Mouse (Mus musculus) limb, embryonic 15.5 days (tissue): ENCODE results near the gene Cubn. TPM values are rescaled to one million over a fixed set of nuclear protein-coding genes. Genes with fewer than 3 reads are reported as not detected.

Experiments used
- ATAC-seq: fragments of 200-750 bp; cut with Nextera tagmentation; 2 replicates; pipeline ENCODE4 v1.8.0; 2017; ENCODE audit warnings: low read depth, moderate TSS enrichment; ENCODE audit not compliant: insufficient number of reproducible peaks, low FRiP score, low TSS enrichment
- H3K27ac ChIP-seq: fragments of 300-500 bp; sonication (generic); 2 replicates; pipeline ENCODE4 v1.5.1; 2015; ENCODE audit warnings: moderate library complexity, mild to moderate bottlenecking, inconsistent platforms
- H3K27me3 ChIP-seq: fragments of 300-500 bp; sonication (generic); 2 replicates; pipeline ENCODE4 v1.6.1; 2015; ENCODE audit warnings: inconsistent platforms
- H3K36me3 ChIP-seq: fragments of 300-500 bp; sonication (generic); 2 replicates; pipeline ENCODE4 v1.6.1; 2015; ENCODE audit warnings: inconsistent platforms
- H3K4me1 ChIP-seq: fragments of 300-500 bp; sonication (generic); 2 replicates; pipeline ENCODE4 v1.6.1; 2015; ENCODE audit warnings: inconsistent platforms
- H3K4me2 ChIP-seq: fragments of 300-500 bp; sonication (generic); 2 replicates; pipeline ENCODE4 v1.6.1; 2015; ENCODE audit warnings: mild to moderate bottlenecking, inconsistent platforms
- H3K4me3 ChIP-seq: fragments of 300-500 bp; sonication (generic); 2 replicates; pipeline ENCODE4 v1.5.1; 2015; ENCODE audit warnings: mild to moderate bottlenecking, inconsistent platforms
- H3K9ac ChIP-seq: fragments of 300-500 bp; sonication (generic); 2 replicates; pipeline ENCODE4 v1.6.1; 2015; ENCODE audit warnings: inconsistent platforms
- H3K9me3 ChIP-seq: fragments of 300-500 bp; sonication (generic); 2 replicates; pipeline ENCODE4 v1.6.1; 2016; ENCODE audit warnings: inconsistent platforms
- WGBS: fragments of 180-500 bp; shearing (Covaris S2); methylation state at CpG from one replicate; pipeline ENCODE4 v1.1.7; 2015; 5-methylcytosine and 5-hydroxymethylcytosine counted together
- polyA plus RNA-seq: library from polyadenylated mRNA; unstranded; fragments of >200 nt; fragmentation: Nextera tagmentation; extraction: Ambion mirVana; gene quantifications from 2 replicates; pipeline ENCODE4 v1.2.1, GENCODE M21; 2015

The Cubn gene
- polyA plus RNA-seq, 1 experiment from 2014 or later: 0.22 TPM

DNA sequence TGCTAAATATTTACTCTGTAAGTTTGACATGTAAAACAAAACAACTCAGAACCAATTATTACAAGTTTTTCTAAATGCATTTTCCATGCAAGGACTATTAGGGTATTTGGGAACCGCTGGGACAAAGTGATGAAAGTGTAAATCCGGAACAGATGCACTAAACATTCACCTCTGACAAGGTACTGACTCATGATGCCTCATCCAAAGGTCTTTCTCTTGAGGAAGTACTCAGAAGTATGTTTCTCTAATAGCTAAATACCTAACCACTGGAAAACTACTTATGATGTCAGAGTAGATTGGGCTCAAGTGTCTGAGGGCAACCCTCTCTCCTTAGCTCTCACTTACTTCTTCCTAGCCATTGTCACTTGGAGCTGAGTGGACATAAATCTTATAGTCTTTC lies 10.9 kb downstream of the Cubn start:
- H3K9ac ChIP-seq: no peak overlapping the region
- no peak overlapping the region for H3K27ac ChIP-seq
- no peak for ATAC-seq
- no peaks in the 10 kb centered on the region for H3K27me3 ChIP-seq
- H3K36me3 ChIP-seq: no peaks in the 10 kb centered on the region
- no peaks in the 10 kb centered on the region for H3K4me1 ChIP-seq
- H3K9me3 ChIP-seq: no peaks in the 10 kb centered on the region
- 79% methylated on average over 2 of the region's 2 CpGs for WGBS
- H3K4me3 ChIP-seq: no peak overlapping the region
- H3K4me2 ChIP-seq: no peak overlapping the region

GRCm38 (mm10) chr2:13479165-13479564 lies 12.4 kb downstream of the Cubn start:
- Histone ChIP-seq H3K27ac (no peak overlapping the region), H3K9ac (no peak overlapping the region), H3K9me3 (no peaks in the 10 kb centered on the region), H3K27me3 (no peaks in the 10 kb centered on the region), H3K4me1 (no peaks in the 10 kb centered on the region), H3K36me3 (no peaks in the 10 kb centered on the region), H3K4me3 (no peak overlapping the region), H3K4me2 (no peak overlapping the region)
- WGBS: 68% methylated on average over 7 of the region's 7 CpGs
- no peak for ATAC-seq

DNA sequence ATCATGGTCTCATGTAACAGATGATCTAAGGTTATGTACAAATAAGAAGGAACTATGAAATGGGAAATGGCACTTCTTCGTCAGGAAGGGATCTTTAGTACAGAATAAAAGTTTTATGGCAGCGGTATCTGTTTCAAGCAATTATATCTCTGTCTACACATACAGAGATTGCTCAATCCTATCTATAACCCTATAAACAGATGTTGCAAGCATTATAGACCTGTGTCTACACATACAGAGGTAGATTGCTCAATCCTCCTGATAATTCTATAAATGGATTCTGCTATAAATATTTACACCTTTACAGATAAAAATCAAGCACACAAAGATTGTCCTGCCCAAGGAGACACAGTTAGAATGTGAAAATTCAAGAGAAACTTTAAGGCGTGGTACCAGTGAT lies 21.5 kb downstream of the Cubn start:
- Histone ChIP-seq H3K27me3 (no peaks in the 10 kb centered on the region), H3K27ac (no peak overlapping the region), H3K4me2 (no peak overlapping the region), H3K4me1 (no peaks in the 10 kb centered on the region), H3K9ac (no peak overlapping the region), H3K4me3 (no peak overlapping the region), H3K9me3 (no peaks in the 10 kb centered on the region), H3K36me3 (no peaks in the 10 kb centered on the region)
- ATAC-seq: no peak
- 81% methylated on average over 3 of the region's 3 CpGs for WGBS

- Histone ChIP-seq H3K36me3 (no peaks in the 10 kb centered on the region), H3K27me3 (no peaks in the 10 kb centered on the region), H3K4me3 (no peak overlapping the region), H3K27ac (no peak overlapping the region), H3K9ac (no peak overlapping the region), H3K4me2 (no peak overlapping the region), H3K4me1 (no peaks in the 10 kb centered on the region), H3K9me3 (no peaks in the 10 kb centered on the region)
- 84% methylated on average over 4 of the region's 4 CpGs for WGBS
- ATAC-seq: no peak
Observed at GRCm38 (mm10) chr2:13469641-13470040, 22.0 kb downstream of the Cubn start.

- ATAC-seq: no peak
- Histone ChIP-seq H3K27me3 (no peaks in the 10 kb centered on the region), H3K4me1 (no peaks in the 10 kb centered on the region), H3K9ac (no peak overlapping the region), H3K4me3 (no peak overlapping the region), H3K27ac (no peak overlapping the region), H3K36me3 (no peaks in the 10 kb centered on the region), H3K4me2 (no peak overlapping the region), H3K9me3 (no peaks in the 10 kb centered on the region)
- 80% methylated on average over 3 of the region's 3 CpGs for WGBS
Observed at GRCm38 (mm10) chr2:13466685-13467084, 24.9 kb downstream of the Cubn start.

GRCm38 (mm10) chr2:13458088-13458487 lies 33.5 kb downstream of the Cubn start:
- Histone ChIP-seq H3K9me3 (no peaks in the 10 kb centered on the region), H3K36me3 (no peaks in the 10 kb centered on the region), H3K4me1 (no peaks in the 10 kb centered on the region), H3K4me2 (no peak overlapping the region), H3K4me3 (no peak overlapping the region), H3K27me3 (no peaks in the 10 kb centered on the region), H3K27ac (no peak overlapping the region), H3K9ac (no peak overlapping the region)
- ATAC-seq: no peak
- 90% methylated on average over 2 of the region's 2 CpGs for WGBS

DNA sequence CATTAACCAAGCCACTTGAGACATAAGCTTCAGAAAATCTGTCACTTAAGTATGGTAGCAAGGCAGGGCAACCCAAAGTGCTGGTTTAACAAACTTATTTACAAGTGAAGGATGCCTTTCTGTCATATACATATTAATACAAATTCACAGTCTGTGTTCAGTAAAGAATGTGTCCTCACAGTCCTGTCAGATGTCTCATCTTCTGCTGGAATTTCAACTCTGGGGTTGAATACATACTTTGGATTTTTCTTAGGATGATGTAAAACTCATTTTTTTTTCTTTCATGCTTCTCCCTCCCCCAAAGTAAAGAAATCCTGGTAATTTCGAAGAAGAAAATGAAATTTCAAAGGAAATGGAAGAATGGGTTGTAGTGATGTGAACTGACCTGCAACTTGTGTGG lies 34.8 kb downstream of the Cubn start:
- Histone ChIP-seq H3K36me3 (no peaks in the 10 kb centered on the region), H3K4me2 (no peak overlapping the region), H3K27me3 (no peaks in the 10 kb centered on the region), H3K9me3 (no peaks in the 10 kb centered on the region), H3K9ac (no peak overlapping the region), H3K27ac (no peak overlapping the region), H3K4me1 (peaks cover 2% of the 10 kb centered on the region; the same call in 1 of the 2 replicates), H3K4me3 (no peak overlapping the region)
- WGBS: 81% methylated on average over 1 of the region's 1 CpGs
- no peak for ATAC-seq

DNA sequence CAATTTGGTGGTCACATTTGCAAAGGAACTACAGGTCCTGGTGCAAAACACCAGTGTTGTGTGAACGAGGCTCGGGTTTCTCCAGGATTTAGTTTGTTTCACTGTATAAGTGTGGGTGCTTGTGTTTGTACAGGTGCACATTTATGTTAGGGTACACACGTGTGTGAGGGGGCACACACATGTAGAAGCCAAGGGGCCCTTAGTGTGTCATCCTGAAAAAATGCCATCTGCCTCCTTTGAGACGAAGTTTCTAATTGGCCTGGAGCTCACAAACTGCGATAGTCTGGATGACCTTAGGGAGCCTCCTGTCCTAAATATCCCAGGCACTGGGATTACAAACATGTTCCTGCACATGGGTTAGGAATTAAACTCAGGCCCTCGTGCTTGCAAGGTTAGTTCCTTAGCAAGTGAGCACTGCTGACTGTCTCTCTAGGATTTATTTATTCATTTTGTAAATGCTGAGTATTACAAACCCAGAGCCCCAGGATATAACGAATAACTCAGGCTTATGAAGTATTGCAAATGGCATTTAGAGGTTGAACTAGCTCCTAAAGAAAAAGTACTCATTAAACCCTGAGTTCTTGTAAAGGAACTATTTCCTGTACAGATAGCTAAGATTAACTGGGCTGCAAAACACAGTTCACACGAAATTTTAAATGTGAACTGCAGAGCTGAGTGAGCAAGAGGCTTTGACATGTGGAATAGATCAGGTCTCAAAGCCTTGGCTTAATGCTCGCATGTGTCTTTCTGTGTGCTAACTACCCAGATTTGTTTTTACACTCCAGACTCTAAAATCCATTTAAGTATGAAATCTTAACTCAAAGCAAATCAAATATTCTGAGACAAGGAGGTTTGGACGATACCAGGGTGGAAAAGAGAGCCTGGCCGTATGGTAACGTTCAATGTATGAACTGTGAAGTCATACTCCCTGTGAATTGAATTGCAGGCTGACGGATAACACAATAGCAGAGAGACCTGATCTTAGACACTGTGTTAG lies 39.8 kb downstream of the Cubn start:
- no peaks in the 10 kb centered on the region for H3K36me3 ChIP-seq
- no peak overlapping the region for H3K4me2 ChIP-seq
- WGBS: 30% methylated on average over 13 of the region's 13 CpGs
- H3K4me3 ChIP-seq: no peak overlapping the region
- no peaks in the 10 kb centered on the region for H3K27me3 ChIP-seq
- H3K9me3 ChIP-seq: no peaks in the 10 kb centered on the region
- H3K27ac ChIP-seq: peak overlapping the region; percentile 80
- H3K4me1 ChIP-seq: peaks cover 17% of the 10 kb centered on the region
- peak; percentile 82 for ATAC-seq
- no peak overlapping the region for H3K9ac ChIP-seq

DNA sequence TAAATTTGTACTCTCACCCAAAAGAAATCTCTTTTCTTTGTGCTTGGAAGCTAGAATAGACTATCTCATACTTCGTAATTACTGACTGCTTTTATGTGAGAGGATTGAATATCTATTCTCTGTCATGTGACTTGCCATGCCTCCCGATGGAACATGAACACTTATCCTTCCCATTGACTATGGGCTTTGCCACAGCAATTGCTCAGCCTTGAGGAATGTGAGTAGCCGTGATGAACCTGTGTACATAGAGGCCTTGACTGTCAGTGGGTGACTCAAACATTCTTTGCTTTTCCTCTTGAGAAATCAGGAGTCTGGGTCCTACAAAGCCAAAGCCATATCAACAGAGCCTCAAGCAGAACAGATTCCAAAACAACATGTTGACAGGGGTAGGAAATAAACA lies 40.7 kb downstream of the Cubn start:
- H3K4me3 ChIP-seq: no peak overlapping the region
- WGBS: 49% methylated on average over 3 of the region's 3 CpGs
- no peak overlapping the region for H3K4me2 ChIP-seq
- H3K9ac ChIP-seq: no peak overlapping the region
- H3K36me3 ChIP-seq: no peaks in the 10 kb centered on the region
- ATAC-seq: 0 out of 2 replicates have a peak, but pooled peaks have one; percentile 49
- H3K27ac ChIP-seq: peak overlapping the region; percentile 80
- H3K27me3 ChIP-seq: no peaks in the 10 kb centered on the region
- H3K4me1 ChIP-seq: peaks cover 17% of the 10 kb centered on the region
- H3K9me3 ChIP-seq: no peaks in the 10 kb centered on the region

DNA sequence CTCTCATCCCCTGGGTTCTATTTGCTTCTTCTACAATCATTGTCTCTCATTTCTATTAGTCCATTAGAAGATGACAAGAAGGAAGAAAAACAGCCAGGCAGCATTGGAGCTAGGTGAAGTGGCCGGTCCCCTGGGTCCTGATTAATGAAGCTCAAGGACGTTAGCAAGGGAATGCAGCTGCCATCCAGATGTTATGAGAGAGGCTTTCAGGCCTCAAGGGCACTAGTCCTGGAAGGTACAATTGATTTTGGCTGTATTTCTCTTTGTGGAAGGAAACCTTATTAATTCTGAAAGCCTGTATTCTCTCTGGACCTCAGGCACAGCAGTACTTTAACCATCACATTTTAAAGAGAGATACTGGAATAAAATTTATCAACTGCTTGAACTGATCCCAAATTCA lies 41.1 kb downstream of the Cubn start:
- Histone ChIP-seq H3K9me3 (no peaks in the 10 kb centered on the region), H3K9ac (no peak overlapping the region), H3K4me1 (peaks cover 17% of the 10 kb centered on the region), H3K4me3 (no peak overlapping the region), H3K27me3 (no peaks in the 10 kb centered on the region), H3K36me3 (no peaks in the 10 kb centered on the region), H3K27ac (0 out of 2 replicates have a peak overlapping the region, but pooled peaks have one; percentile 11), H3K4me2 (no peak overlapping the region)
- no peak for ATAC-seq
- WGBS: 29% methylated on average over 2 of the region's 2 CpGs

GRCm38 (mm10) chr2:13445156-13445555 lies 46.5 kb downstream of the Cubn start:
- Histone ChIP-seq H3K36me3 (no peaks in the 10 kb centered on the region), H3K4me1 (peaks cover under 1% of the 10 kb centered on the region), H3K27ac (no peak overlapping the region), H3K9me3 (no peaks in the 10 kb centered on the region), H3K4me2 (no peak overlapping the region), H3K27me3 (no peaks in the 10 kb centered on the region), H3K9ac (no peak overlapping the region), H3K4me3 (no peak overlapping the region)
- 84% methylated on average over 4 of the region's 4 CpGs for WGBS
- ATAC-seq: no peak

- Histone ChIP-seq H3K9me3 (no peaks in the 10 kb centered on the region), H3K4me2 (no peak overlapping the region), H3K27me3 (no peaks in the 10 kb centered on the region), H3K27ac (0 out of 2 replicates have a peak overlapping the region, but pooled peaks have one; percentile 57), H3K9ac (no peak overlapping the region), H3K4me3 (no peak overlapping the region), H3K36me3 (no peaks in the 10 kb centered on the region), H3K4me1 (peaks cover 2% of the 10 kb centered on the region; the same call in 1 of the 2 replicates)
- no peak for ATAC-seq
- whole genome bisulfite sequencing: 86% methylated on average over 1 of the region's 1 CpGs
Observed at GRCm38 (mm10) chr2:13438983-13439382, 52.6 kb downstream of the Cubn start.
